Mouse (Mus musculus): ENCODE results near the gene Qdpr. TPM values are rescaled to one million over a fixed set of nuclear protein-coding genes. Genes with fewer than 3 reads are reported as not detected.
A peak's percentile ranks its signal among the peaks of the same experiment; 100 is the strongest.

Qdpr gene
- total and polyA plus RNA-seq, 2 experiments from 2014 or later = 28.1 to 125 TPM

- no peak overlapping the region for H3K9ac ChIP-seq
- H3K4me2 ChIP-seq (ENCODE audit: low read depth) = no peak overlapping the region
- TF ChIP-seq CTCF (IDR thresholded peaks at IDR 0.05; ENCODE audit: low read depth) = peak; percentile 90
- no peaks in the 10 kb centered on the region for H3K36me3 ChIP-seq (ENCODE audit: insufficient read depth)
- ATAC-seq (peak; percentile 96), DNase-seq (peak; percentile 86)
- WGBS = 36% methylated on average over 8 of the region's 8 CpGs
- no peaks in the 10 kb centered on the region for H3K9me3 ChIP-seq (ENCODE audit: low read length)
- H3K4me3 ChIP-seq (ENCODE audit: low read depth, low read length) = no peak overlapping the region
- no peaks in the 10 kb centered on the region for H3K27me3 ChIP-seq (ENCODE audit: insufficient read depth, low read length)
- no peaks in the 10 kb centered on the region for H3K4me1 ChIP-seq (ENCODE audit: insufficient read depth)
- H3K27ac ChIP-seq (ENCODE audit: low read depth, low read length) = no peak overlapping the region
Measured at GRCm38 (mm10) chr5:45424021-45424886, 25.8 kb downstream of the Qdpr start.

GRCm38 (mm10) chr5:45421881-45422844 is 27.9 kb downstream of the Qdpr start:
- H3K36me3 ChIP-seq (ENCODE audit: insufficient read depth) = no peaks in the 10 kb centered on the region
- no peak overlapping the region for H3K9ac ChIP-seq
- H3K27ac ChIP-seq (ENCODE audit: low read depth, low read length) = no peak overlapping the region
- H3K9me3 ChIP-seq (ENCODE audit: low read length) = no peaks in the 10 kb centered on the region
- TF ChIP-seq CTCF (IDR thresholded peaks at IDR 0.05; ENCODE audit: low read depth) = no peak
- H3K4me2 ChIP-seq (ENCODE audit: low read depth) = no peak overlapping the region
- DNase-seq = no peak
- no peaks in the 10 kb centered on the region for H3K4me1 ChIP-seq (ENCODE audit: insufficient read depth)
- 80% methylated on average over 12 of the region's 12 CpGs for WGBS
- no peak for ATAC-seq
- no peaks in the 10 kb centered on the region for H3K27me3 ChIP-seq (ENCODE audit: insufficient read depth, low read length)
- no peak overlapping the region for H3K4me3 ChIP-seq (ENCODE audit: low read depth, low read length)

- Histone ChIP-seq H3K9me3 (ENCODE audit: low read length) (no peaks in the 10 kb centered on the region), H3K9ac (no peak overlapping the region), H3K4me3 (ENCODE audit: low read depth, low read length) (no peak overlapping the region), H3K4me1 (ENCODE audit: insufficient read depth) (no peaks in the 10 kb centered on the region), H3K27me3 (ENCODE audit: insufficient read depth, low read length) (no peaks in the 10 kb centered on the region), H3K27ac (ENCODE audit: low read depth, low read length) (no peak overlapping the region), H3K36me3 (ENCODE audit: insufficient read depth) (no peaks in the 10 kb centered on the region), H3K4me2 (ENCODE audit: low read depth) (no peak overlapping the region)
- DNase-seq (no peak), ATAC-seq (no peak)
- WGBS = 77% methylated on average over 10 of the region's 10 CpGs
- peak; percentile 45 for TF ChIP-seq CTCF (IDR thresholded peaks at IDR 0.05; ENCODE audit: low read depth)
Measured at GRCm38 (mm10) chr5:45419841-45420638, 30.0 kb downstream of the Qdpr start.

GRCm38 (mm10) chr5:45417859-45418443 is 32.1 kb downstream of the Qdpr start:
- no peak overlapping the region for H3K9ac ChIP-seq
- ATAC-seq = no peak
- no peak overlapping the region for H3K4me2 ChIP-seq (ENCODE audit: low read depth)
- H3K9me3 ChIP-seq (ENCODE audit: low read length) = no peaks in the 10 kb centered on the region
- no peak overlapping the region for H3K27ac ChIP-seq (ENCODE audit: low read depth, low read length)
- no peaks in the 10 kb centered on the region for H3K4me1 ChIP-seq (ENCODE audit: insufficient read depth)
- H3K27me3 ChIP-seq (ENCODE audit: insufficient read depth, low read length) = no peaks in the 10 kb centered on the region
- WGBS = 83% methylated on average over 3 of the region's 3 CpGs
- no peak for DNase-seq
- no peak for TF ChIP-seq CTCF (IDR thresholded peaks at IDR 0.05; ENCODE audit: low read depth)
- H3K4me3 ChIP-seq (ENCODE audit: low read depth, low read length) = no peak overlapping the region
- H3K36me3 ChIP-seq (ENCODE audit: insufficient read depth) = no peaks in the 10 kb centered on the region

- WGBS = 93% methylated on average over 3 of the region's 3 CpGs
- Histone ChIP-seq H3K9me3 (ENCODE audit: low read length) (no peaks in the 10 kb centered on the region), H3K4me3 (ENCODE audit: low read depth, low read length) (no peak overlapping the region), H3K4me1 (ENCODE audit: insufficient read depth) (no peaks in the 10 kb centered on the region), H3K9ac (no peak overlapping the region), H3K27ac (ENCODE audit: low read depth, low read length) (no peak overlapping the region), H3K4me2 (ENCODE audit: low read depth) (no peak overlapping the region), H3K36me3 (ENCODE audit: insufficient read depth) (no peaks in the 10 kb centered on the region), H3K27me3 (ENCODE audit: insufficient read depth, low read length) (no peaks in the 10 kb centered on the region)
- TF ChIP-seq CTCF (IDR thresholded peaks at IDR 0.05; ENCODE audit: low read depth) = no peak
- no peak for DNase-seq
- no peak for ATAC-seq
Measured at GRCm38 (mm10) chr5:45416478-45416877, 33.6 kb downstream of the Qdpr start.

GRCm38 (mm10) chr5:45406129-45406528 is 43.9 kb downstream of the Qdpr start:
- Histone ChIP-seq H3K36me3 (ENCODE audit: insufficient read depth) (no peaks in the 10 kb centered on the region), H3K27ac (ENCODE audit: low read depth, low read length) (no peak overlapping the region), H3K4me3 (ENCODE audit: low read depth, low read length) (no peak overlapping the region), H3K27me3 (ENCODE audit: insufficient read depth, low read length) (no peaks in the 10 kb centered on the region), H3K4me2 (ENCODE audit: low read depth) (no peak overlapping the region), H3K4me1 (ENCODE audit: insufficient read depth) (no peaks in the 10 kb centered on the region), H3K9ac (no peak overlapping the region), H3K9me3 (ENCODE audit: low read length) (no peaks in the 10 kb centered on the region)
- no peak for ATAC-seq
- no peak for DNase-seq
- WGBS = 67% methylated on average over 2 of the region's 2 CpGs
- no peak for TF ChIP-seq CTCF (IDR thresholded peaks at IDR 0.05; ENCODE audit: low read depth)

All from forebrain, postnatal 0 days (tissue).